Mouse (Mus musculus): ENCODE results near the gene Npc2.

Gene Npc2

GRCm38 (mm10) chr12:84772726-84773441, at the start of gene Npc2, which contains the start of gene Isca2:
TSS of gene Npc2 (minus strand) at chr12:84773152.
TSS of gene Isca2 (plus strand) at chr12:84773251.
- DNase-seq (ENCODE audit: low read depth), result peak; percentile 100

GRCm38 (mm10) chr12:84819236-84820168, 46.5 kb upstream of the Npc2 start:
- peak; percentile 63 for DNase-seq (ENCODE audit: low read depth)

- DNase-seq (ENCODE audit: low read depth), result peak; percentile 76
Observed at GRCm38 (mm10) chr12:84818496-84818895, 45.5 kb upstream of the Npc2 start.

DNA sequence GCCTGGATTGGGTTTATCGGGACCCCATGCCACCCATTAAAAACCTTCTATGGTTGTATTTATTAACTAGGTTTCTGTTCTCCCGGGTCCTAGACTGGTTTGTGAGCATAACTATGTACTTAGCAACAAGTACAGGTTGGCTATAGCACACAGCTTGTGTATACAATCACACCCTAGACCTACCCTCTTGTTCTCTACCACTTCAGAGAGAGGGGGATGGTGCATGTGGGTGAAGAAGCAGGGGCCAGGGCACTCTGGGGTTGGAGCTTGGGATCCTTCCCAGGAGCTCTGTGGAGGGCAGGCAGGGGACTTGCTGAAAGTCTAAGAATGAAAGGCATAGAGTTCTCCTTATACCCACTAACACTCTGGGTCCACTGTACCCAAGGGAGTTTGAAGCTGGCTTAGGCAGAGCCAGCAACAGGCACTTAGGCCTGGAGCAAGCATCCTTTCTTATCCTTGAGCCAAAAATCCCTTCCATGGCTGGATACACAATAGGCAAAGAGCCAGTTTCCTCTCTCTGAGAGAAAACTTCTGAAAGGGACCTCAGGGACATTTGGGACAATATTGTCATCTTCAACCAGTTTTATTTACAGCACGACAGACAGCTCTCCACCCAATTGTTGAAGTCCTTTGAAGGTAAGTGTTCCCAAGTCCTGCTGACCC, 41.8 kb upstream of the Npc2 start:
- DNase-seq (ENCODE audit: low read depth), result no peak

DNA sequence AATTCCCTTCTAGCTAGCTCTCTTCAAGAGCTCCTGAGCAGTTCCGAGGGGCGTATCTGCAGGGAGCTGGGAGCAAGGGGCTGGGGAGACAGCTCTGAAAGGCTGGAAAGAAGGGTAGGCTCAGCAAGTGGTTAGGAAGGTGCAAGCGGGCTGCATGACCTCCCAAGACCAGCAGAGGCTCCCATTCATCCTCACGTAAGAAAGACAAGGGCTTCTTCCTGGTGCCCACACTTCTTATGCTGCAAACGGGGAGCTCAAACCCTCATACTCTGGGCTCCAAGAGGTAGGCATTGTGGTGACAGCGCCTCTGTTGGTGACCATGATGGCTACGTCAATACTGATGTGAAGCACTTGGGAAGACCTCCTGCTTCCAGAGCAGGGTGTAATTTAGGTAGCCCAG, 40.8 kb upstream of the Npc2 start:
- DNase-seq (ENCODE audit: low read depth), result peak; percentile 65

- DNase-seq (ENCODE audit: low read depth), result peak; percentile 65
Observed at GRCm38 (mm10) chr12:84812004-84812403, 39.1 kb upstream of the Npc2 start.

DNA sequence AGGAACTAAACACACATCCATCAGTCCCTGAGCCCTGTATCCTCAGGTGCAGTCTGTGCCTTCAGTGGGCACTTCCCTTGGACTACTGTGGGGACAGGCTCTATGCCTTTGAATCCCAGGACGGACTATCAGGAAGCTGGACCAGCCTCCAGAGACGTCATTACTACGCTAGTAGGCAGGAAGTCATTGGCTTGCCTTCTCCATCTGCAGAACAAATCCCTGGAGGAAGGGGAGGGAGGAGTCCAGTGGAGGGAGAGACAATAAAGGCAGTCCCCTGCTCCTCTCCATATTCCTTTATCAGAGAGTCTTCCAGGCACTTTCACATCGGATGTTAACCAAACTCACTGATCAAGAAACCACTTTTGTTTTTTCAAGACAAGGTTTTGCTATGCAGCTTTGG, 38.6 kb upstream of the Npc2 start:
- DNase-seq (ENCODE audit: low read depth), result no peak

GRCm38 (mm10) chr12:84810810-84811209, 37.9 kb upstream of the Npc2 start:
- DNase-seq (ENCODE audit: low read depth), result no peak

DNA sequence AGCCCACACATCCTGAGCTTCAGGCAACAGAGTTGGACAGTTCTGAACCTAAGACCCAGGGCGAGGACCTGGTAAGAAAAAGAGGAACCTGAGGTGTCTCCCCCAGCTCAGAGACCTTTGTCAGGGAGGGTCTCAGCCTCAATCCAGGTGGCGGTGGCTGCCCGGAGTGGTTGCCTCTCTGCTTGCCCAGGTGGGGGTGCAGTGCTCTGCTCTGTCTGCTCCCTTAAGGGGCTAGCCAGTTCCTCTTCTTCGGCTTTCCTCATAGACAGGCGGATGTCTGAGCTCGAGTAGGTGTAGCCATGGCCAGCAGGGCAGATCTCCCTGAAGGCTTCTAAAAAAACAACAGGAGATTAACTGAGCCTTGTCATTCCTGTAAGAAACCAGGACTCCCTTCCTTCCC, 36.1 kb upstream of the Npc2 start:
- DNase-seq (ENCODE audit: low read depth), result no peak

- no peak for DNase-seq (ENCODE audit: low read depth)
Observed at GRCm38 (mm10) chr12:84807351-84807750, 34.4 kb upstream of the Npc2 start.

DNA sequence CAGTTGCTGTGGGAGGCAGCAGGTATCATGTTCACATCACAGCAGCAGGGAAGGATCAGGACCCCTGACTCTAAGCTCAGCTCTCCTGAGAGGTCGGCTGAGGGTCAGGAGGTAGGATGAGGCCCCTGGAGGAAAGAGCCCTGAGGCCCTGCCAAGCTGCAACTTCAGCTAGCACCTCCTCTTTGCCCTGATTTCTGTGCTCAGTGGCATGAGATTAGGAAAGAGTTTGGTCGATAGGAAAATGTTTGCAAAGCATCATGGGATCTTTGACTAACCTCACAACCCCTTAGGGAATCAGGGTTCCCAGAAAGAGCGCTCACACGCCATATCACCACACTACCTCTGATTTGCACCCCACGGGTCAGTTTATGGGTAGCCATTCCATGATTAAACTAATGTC, 33.8 kb upstream of the Npc2 start:
- DNase-seq (ENCODE audit: low read depth), result no peak

DNA sequence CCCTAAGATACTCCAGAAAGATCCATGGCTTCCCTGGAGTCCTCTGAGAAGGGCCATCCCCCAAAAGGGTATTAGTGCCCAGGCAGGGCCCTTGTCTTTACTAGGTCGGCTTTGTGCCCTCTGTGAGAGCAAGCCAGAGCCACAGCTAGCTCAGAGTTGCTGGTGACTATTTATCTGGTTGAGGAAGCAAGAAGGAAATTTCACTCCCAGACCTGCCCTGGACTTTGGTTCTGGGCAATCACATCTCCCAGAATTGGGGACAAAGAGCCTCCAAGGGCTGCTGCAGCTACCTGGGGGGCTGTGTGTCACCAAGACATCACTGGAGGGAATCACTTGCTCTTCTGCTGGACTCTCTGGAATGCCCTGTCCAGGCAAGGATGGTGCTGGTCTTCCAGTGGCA, 33.1 kb upstream of the Npc2 start:
- no peak for DNase-seq (ENCODE audit: low read depth)

DNA sequence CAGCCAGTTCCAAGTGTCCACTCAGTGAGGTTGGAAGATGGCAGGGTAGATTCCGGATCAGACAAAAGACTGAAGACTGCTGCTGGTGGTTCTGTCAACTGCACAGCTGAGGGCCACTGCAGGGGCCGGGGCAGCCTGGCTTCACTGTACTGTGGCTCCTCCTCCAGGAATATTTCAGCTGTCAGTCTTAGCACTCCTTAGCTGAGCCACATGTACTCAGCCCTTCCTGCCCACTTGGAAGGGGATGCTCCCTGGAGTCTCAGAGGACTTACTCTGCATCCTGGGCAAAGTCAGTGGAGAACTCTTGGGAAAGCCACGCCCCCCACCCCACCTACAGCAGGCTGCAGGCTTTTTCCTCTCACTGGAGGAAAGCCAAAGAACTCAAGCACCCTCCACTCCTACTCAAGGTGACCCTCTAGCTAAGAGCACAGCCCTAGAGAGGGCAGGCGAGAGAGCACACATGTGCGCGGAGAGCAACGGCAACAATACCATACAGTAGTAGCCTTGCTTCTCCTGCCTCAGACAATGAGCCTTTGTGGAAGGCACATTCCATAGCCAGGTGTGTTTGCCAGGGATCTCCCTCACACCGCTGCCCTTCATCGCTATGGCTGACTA, 32.4 kb upstream of the Npc2 start:
- no peak for DNase-seq (ENCODE audit: low read depth)

DNA sequence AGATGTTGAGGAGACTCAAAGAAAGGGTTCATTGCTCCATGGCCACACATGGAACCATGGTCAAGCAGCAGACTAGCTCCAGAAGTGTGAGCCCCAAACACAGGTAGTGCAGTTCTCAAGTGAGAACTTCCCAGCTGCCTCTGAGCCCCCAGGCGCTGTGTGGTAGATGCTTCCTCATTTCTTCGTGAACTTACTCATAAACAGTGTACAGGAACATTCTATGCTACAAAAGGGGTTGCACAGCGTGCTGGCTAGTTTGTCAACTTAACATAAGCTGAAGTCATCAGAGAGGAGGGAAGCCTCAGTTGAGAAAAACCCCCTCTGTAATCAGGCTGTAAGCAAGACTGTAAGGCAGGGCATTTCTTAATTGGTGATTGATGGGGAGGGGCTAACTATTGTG, 29.7 kb upstream of the Npc2 start:
- DNase-seq (ENCODE audit: low read depth), result no peak

GRCm38 (mm10) chr12:84801532-84802110, 28.7 kb upstream of the Npc2 start:
- no peak for DNase-seq (ENCODE audit: low read depth)

GRCm38 (mm10) chr12:84800419-84800818, 27.5 kb upstream of the Npc2 start:
- no peak for DNase-seq (ENCODE audit: low read depth)

GRCm38 (mm10) chr12:84799086-84799485, 26.1 kb upstream of the Npc2 start:
- no peak for DNase-seq (ENCODE audit: low read depth)

- DNase-seq (ENCODE audit: low read depth), result no peak
Observed at GRCm38 (mm10) chr12:84794647-84795046, 21.7 kb upstream of the Npc2 start.

DNA sequence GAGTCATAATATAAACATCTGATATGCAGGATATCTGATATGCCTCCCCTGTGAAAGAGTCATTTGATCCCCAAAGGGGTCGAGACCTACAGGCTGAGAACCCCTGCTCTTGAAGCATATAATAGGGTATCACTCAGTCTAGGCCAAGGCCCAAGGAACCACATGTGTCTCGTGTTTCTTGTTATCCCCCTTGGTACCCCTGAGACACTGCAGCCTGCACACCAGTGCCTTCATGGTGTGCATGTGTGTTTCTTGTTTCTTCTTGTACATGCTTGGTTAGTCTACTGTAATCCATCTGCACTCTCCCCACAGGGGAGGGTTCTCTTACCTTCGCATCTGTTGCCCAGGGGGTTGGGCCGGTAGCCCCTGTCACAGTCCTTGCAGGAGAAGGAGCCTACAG, 19.7 kb upstream of the Npc2 start:
- no peak for DNase-seq (ENCODE audit: low read depth)

DNA sequence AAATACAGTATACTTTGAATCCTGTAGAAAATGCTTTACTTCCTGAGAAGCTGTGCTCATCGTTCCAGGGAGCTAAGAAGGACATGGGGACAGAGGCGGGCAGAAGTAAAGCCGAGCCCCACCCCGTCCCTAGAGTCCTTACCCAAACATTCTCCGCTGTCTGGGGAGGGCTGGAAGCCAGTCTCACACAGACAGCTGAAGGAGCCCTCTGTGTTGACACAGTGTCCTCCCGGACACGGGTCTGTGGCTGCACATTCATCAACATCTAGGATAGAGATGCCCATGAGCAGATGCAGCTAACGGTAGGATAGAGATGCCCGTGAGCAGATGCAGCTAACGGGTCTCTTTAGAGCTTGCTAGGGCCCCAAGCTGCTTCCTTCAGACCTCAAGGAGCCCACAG, 17.9 kb upstream of the Npc2 start:
- no peak for DNase-seq (ENCODE audit: low read depth)

- DNase-seq (ENCODE audit: low read depth), result no peak
Observed at GRCm38 (mm10) chr12:84786091-84786490, 13.1 kb upstream of the Npc2 start.
